Mouse (Mus musculus): ENCODE measurements around the gene Arhgap31.
A peak's percentile ranks its signal among the peaks of the same experiment; 100 is the strongest.
"Not testable (repeated sequence)": the region's sequence is repeated elsewhere in the genome, so short reads cannot be mapped to it uniquely, and the experiment has no call there.

The Arhgap31 gene

DNA sequence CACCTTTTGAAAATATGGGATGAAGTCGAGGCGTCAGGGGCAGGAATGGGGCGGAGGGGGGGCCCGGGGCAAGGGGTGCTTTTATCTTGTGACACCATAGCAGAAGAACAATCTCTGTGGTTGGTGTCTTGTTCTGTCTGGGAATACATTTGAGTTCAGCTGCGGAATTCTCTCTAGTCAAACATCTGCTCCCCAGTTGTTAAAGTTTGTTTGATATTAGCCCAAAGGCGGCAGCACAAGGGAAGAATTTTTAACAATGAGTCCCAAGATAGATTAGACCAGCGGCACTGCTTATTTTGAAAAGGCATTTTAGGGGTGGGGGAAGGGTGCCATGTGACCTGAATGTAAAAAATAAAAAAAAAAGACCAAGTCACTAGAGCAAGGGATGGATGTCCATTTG, 30.0 kb downstream of the Arhgap31 start:
- DNase-seq, result no peak

- no peak for DNase-seq
Measured at GRCm38 (mm10) chr16:38681313-38681712, 31.8 kb downstream of the Arhgap31 start.

DNA sequence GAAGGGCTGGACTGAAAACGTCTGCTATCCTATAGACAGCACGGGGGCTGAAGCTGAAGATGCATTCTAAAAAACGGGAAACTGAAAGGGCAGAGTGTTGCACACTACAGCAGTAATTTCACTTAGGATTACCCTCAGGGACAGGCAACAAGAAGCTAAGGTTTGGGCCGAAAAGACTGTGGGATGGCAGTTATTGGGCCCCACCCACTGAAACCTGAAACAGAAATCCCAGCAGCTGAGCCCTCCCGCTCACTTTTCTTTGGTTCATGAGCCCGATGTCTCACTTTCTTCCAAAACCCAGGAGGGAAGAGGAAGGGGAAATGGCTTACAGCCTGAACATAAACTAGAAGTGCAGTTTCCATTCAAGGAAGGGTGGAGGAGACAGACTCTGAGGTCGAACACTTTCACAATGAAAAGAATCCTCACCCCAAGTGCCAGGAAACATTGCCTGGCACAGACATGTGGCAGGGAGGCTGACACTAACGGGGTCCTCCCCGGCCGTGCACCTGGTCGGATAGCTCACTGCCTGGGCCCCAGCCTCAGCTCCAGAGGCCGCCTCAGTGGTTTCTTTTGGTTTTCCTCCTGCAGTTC, 33.5 kb downstream of the Arhgap31 start:
- peak; percentile 32 to 58 for DNase-seq

DNA sequence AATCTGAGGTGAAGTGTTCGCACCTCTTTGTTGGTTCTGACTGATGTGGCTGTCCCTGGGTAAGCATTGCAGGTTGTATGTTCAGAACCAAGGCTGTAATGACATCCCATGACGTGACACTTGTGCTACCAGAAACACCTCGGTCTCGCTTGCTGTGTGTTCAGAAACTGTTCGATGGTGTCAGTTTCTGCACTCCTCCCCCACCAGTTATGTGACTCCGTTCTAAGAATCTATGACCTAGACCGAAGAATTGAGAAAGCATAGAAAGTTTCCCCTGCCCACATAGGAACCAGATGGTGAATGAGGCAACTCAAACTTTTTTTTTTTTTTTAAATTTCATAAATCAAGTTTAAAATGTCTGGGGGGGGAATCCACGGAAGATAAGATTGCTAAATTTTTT, 34.2 kb downstream of the Arhgap31 start:
- no peak for DNase-seq

GRCm38 (mm10) chr16:38677941-38678340, 35.1 kb downstream of the Arhgap31 start:
- not testable (repeated sequence) for DNase-seq

DNA sequence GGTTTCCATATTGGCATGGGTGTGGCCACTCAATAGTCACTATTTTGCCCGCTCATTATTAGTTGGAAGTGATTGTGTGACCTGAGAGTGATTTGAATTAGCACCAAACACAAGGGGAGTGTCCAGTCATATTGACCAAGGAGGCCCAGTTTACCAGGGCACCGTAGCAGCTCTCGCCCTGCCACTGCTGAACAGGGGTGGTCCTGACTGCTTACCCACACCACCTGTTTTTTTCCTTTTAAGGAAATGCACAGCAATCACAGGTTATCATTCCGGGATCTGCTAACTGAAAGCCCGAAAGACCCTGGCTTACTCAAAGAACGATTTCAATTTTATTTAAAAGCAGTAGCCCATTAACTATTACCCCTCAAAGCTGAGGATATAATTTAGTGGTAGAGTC, 35.9 kb downstream of the Arhgap31 start:
- no peak for DNase-seq

- no peak for DNase-seq
Measured at GRCm38 (mm10) chr16:38676647-38677046, 36.4 kb downstream of the Arhgap31 start.

- DNase-seq, result no peak
Measured at GRCm38 (mm10) chr16:38675600-38676335, 37.3 kb downstream of the Arhgap31 start.

DNA sequence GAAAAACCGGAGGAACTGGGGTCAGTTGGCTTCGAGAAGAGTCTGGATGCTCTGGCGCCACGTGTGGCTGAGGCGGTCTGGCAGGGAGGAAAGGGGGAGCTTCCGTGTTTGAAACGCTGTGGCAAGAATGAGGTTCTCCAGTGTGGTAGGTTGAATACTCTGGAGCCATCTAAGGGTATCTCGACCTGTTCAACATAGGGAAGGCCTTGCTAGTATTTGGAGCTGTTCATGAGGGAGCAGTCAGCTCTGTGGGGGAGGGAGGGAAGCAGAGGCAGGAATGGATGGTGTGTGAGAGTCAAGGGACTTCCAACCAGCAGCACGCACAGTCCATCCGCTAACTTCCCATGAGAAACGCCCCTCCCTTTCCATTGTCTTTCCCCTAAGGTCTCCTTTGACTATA, 38.2 kb downstream of the Arhgap31 start:
- no peak for DNase-seq

- DNase-seq, result peak in 1 of 2 experiments; percentile 37
Measured at GRCm38 (mm10) chr16:38673511-38673910, 39.6 kb downstream of the Arhgap31 start.

DNA sequence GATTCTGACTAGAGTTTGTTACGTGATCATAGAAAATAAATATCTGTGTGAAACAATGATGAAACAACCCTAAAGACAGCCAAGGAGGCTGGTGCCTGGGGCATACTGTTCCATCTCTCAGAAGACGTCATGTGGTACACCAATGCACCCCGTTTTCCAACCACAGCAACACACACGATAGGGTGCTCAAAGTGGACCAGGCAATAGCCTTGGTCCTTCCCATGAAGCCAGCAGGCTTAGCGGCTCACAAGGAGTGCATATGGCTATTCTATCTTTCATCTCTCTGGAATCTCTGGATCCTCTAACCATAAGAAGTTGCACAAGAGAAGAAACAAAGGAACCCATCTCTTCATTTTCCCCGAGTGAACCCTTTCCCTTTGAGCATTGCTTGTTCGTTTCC, 40.1 kb downstream of the Arhgap31 start:
- DNase-seq, result no peak

- DNase-seq, result no peak
Measured at GRCm38 (mm10) chr16:38672370-38672769, 40.7 kb downstream of the Arhgap31 start.

DNA sequence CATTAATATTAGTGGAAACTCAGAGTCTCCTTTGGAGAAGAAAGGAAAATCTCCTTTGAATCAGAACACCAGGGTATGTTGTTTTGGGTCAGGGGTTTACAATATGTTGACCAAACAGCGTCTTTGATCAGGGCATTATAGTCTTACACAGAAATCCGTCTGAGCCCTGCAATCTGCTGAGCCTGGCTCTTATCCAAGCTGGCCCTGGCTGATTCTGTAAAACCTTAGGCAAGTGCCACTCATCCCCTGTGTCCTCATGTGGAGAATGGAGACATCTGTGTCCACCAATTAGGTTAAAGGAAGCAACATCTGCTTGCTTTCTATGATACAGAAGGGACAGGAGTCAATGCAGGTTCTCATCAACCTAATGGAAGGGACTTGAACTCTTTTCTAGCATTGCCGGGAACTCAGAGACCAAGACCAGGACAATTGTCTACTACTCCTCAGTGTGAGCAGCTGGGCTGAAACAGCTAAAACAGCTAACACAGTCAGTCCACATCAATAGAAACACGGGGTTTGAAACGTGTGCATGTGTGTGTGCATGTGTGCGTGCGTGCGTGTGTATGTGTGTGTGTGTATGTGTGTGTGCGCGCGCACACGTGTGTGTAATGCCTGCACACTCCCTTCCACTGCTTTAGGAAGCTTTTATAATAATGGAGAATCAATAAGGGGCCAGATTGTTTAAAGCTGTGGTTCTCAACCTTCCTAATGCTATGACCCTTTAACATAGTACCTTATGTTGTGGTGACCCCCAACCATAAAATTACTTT, 42.3 kb downstream of the Arhgap31 start:
- DNase-seq, result no peak

DNA sequence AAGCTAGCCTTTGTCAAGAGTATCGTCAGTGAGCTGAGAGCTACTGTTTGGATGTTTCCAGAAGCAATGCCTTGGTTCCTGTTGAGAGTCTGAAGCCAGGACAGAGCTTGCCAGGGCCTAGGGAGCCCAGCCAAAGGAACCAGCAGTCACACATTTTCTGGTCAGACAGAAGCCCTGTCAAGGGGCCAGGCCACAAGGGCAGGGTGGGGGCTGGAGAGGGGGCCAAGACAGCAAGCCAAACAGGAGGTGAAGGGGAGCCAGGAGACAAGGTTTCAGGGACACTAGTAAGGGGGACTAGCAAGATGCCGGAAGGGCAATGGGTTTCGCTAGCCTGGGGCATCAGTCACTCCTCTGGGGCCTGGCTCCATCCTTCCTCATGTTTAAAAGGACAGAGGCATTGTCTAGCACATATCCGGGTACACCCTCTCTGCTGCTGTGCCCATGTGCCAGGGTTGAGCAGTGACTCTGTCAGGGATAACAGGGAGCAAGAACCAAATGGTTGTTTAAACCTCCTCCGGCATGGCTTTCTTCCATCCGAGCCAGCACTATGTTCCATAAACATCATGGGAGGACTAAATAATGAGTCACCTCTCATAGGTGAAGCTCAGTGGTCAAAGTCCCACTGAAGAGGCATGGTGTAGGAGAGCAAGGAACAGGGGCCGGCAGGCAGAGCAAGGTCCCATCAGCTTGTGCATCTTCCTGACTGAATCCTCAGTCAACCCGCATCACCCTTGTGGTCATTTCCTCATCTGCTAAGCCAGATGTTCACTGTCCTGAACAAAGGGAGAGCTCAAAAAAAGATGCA, 44.0 kb downstream of the Arhgap31 start:
- DNase-seq, result peak; percentile 56 to 83

- peak in 1 of 2 experiments; percentile 39 for DNase-seq
Measured at GRCm38 (mm10) chr16:38666523-38666922, 46.6 kb downstream of the Arhgap31 start.

GRCm38 (mm10) chr16:38666016-38666415, 47.1 kb downstream of the Arhgap31 start:
- DNase-seq, result no peak

DNA sequence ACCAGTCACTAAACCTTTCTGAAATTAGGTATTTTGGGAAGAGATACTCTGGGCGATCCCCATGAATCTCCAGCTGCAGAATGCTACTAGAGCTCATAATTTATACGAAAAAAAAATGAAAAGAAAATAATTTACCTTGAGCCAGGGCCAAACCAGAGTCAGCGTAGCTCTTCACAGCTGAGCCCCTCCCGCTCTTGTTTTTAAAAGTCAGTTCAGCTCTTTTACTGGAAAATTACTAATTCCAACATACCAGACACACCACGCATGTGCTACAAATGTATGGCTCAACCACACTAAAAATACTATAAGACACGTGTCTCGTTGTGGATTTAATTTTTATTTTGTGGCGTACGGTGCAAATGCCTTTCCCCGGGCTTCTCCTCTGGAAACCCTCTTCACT, 50.5 kb downstream of the Arhgap31 start:
- no peak for DNase-seq

DNA sequence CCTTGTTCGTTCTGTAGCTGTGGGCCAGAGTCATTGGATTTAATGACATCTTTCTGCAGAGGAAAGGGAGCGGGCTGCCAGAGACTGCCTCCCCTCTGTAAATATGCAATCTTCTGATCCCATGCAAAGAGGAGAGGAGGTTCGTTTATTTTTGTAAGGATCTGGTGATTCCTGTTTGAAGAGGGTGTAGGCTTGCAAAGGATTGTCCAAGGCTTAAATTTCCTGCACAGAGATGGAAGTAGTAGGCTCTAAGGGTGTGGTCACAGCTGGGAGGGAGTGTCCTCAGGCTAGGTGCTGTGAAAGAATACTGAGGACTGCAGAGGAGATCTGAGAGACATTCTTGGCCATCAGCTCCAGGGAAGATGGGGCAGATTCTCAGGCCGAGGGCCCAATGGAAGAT, 58.8 kb downstream of the Arhgap31 start:
- DNase-seq, result no peak

- DNase-seq, result peak; percentile 53 to 74
Measured at GRCm38 (mm10) chr16:38653390-38653871, 59.6 kb downstream of the Arhgap31 start.

DNA sequence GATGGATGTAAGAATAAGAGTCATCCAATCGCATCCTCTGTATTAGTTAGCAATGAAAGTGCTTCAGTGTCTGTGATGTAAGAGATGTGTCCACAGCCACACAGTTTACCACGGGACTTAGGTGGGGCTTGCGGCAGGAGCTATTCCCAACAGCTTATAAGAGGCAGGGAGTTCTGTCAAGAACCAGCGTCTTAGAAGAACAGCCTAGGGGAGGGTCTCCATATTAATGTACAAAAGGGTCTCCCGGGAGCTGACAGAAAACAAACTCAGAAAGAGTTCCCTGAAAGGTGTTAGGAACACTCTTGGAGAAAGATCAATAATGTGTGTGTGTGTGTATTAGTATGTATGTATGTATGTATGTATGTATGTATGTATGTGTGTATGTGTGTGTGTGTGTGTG, 60.4 kb downstream of the Arhgap31 start:
- DNase-seq, result no peak

- DNase-seq, result peak; percentile 37 to 65
Measured at GRCm38 (mm10) chr16:38651721-38652231, 61.3 kb downstream of the Arhgap31 start.

DNA sequence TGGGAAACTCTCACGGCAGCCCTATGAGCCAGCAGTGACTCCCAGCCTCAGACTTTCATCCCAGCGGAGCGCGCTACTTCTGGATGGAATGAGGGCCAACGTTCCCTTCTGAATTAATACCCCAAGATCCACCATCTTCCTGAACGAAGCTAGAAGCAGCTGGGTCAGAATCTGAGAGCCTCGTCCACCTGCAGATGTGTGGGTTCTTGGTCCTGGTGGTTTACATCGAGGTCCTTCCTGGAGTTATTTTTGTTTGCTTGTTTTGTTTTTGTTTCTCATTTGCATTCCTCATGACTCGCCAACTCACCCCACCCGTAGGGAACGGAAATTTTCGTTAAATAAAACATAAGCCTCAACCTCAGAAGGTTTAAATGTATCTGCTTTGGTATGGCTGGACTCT, 61.8 kb downstream of the Arhgap31 start:
- DNase-seq, result no peak

DNA sequence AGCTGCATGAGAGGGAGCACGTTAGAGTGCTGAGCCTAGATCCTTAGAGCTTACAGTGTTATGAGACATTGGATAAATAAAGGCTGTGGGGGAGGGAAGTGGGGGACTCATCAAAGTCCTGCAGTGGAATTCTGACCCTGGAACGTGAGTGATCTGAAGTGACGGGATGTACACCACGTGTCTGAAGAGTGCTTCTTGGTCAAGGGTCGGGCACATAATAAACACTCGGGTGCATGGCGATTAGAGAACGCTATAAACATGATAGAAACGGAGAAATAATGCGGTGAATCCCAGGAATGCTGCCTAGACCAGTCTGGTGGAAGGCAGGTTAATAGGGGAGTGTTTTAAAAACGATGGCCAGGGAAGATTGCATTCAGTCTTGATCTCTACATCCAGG, 63.6 kb downstream of the Arhgap31 start:
- no peak for DNase-seq

Data from kidney, postnatal 25 days (tissue).